In genomic region chr8:30669451-30669850, GRCm38 (mm10) we compare ENCODE assay signal across 25 mouse cellular contexts.
DNase-seq lines count a peak whose midpoint lies in the region; ATAC-seq and TF ChIP-seq lines count a peak whose summit lies in the region.
"Had no signal": no experiment of that assay in that cellular context is flagged by ENCODE, and none has a peak within 500 bp of the region (broad histone marks: within the 10 kb centered on the region; RNA-seq: fewer than 3 reads in every experiment).

No protein-coding gene starts in this region.

- H3K36me3 ChIP-seq in midbrain, embryonic 11.5 days (ENCODE audit: control insufficient read depth, insufficient read depth, low read length) = no peaks in the 10 kb centered on the region
- H3K36me3 ChIP-seq in midbrain, postnatal 0 days (ENCODE audit: insufficient read depth, low read length) = no peaks in the 10 kb centered on the region
- H3K36me3 ChIP-seq in hindbrain, embryonic 13.5 days = no peaks in the 10 kb centered on the region
- H3K36me3 ChIP-seq: embryonic facial prominence, embryonic 12.5 days; embryonic facial prominence, embryonic 15.5 days; G1E; hindbrain, embryonic 12.5 days; intestine, embryonic 15.5 days had no signal

- H3K9ac ChIP-seq in midbrain, embryonic 11.5 days (ENCODE audit: low read length) = no peak overlapping the region
- no peak overlapping the region for H3K9ac ChIP-seq in midbrain, postnatal 0 days (replicated peaks; ENCODE audit: low read length, poor library complexity, severe bottlenecking)
- H3K9ac ChIP-seq in hindbrain, embryonic 13.5 days = no peak overlapping the region
- H3K9ac ChIP-seq: embryonic facial prominence, embryonic 12.5 days; embryonic facial prominence, embryonic 15.5 days; forebrain, postnatal 0 days; hindbrain, embryonic 12.5 days; intestine, embryonic 15.5 days had no signal

- H3K4me3 ChIP-seq in midbrain, embryonic 11.5 days (ENCODE audit: low read depth, low read length) = no peak overlapping the region
- H3K4me3 ChIP-seq in midbrain, postnatal 0 days (ENCODE audit: low read depth, low read length) = no peak overlapping the region
- no peak overlapping the region for H3K4me3 ChIP-seq in hindbrain, embryonic 13.5 days
- H3K4me3 ChIP-seq: embryonic facial prominence, embryonic 12.5 days; embryonic facial prominence, embryonic 15.5 days; hindbrain, embryonic 12.5 days; intestine, embryonic 15.5 days had no signal

- H3K27ac ChIP-seq in midbrain, embryonic 11.5 days (ENCODE audit: low read depth, low read length) = no peak overlapping the region
- H3K27ac ChIP-seq in midbrain, postnatal 0 days (ENCODE audit: low read depth, low read length) = no peak overlapping the region
- no peak overlapping the region for H3K27ac ChIP-seq in hindbrain, embryonic 13.5 days
- H3K27ac ChIP-seq: embryonic facial prominence, embryonic 12.5 days; embryonic facial prominence, embryonic 15.5 days; gastrocnemius, adult 2 months; hindbrain, embryonic 12.5 days; intestine, embryonic 15.5 days had no signal

- WGBS in midbrain, embryonic 11.5 days = 33% methylated on average over 4 of the region's 4 CpGs
- WGBS in midbrain, postnatal 0 days = 40% methylated on average over 4 of the region's 4 CpGs
- 34% methylated on average over 4 of the region's 4 CpGs for WGBS in hindbrain, embryonic 13.5 days

- ATAC-seq in midbrain, embryonic 11.5 days (ENCODE audit: low FRiP score) = no peak
- ATAC-seq in midbrain, postnatal 0 days (ENCODE audit: low FRiP score) = no peak
- ATAC-seq in hindbrain, embryonic 13.5 days (ENCODE audit: low FRiP score) = no peak
- ATAC-seq: activated CD4-positive, CD25-positive, alpha-beta regulatory T cell, adult 4 months; forebrain, embryonic 14.5 days; forebrain, postnatal 0 days; hindbrain, embryonic 16.5 days; intestine, embryonic 15.5 days; Patski had no signal

- H3K27me3 ChIP-seq in midbrain, embryonic 11.5 days (ENCODE audit: control insufficient read depth, insufficient read depth, low read length) = no peaks in the 10 kb centered on the region
- H3K27me3 ChIP-seq in midbrain, postnatal 0 days (ENCODE audit: insufficient read depth, low read length) = no peaks in the 10 kb centered on the region
- H3K27me3 ChIP-seq in hindbrain, embryonic 13.5 days = no peaks in the 10 kb centered on the region
- H3K27me3 ChIP-seq: embryonic facial prominence, embryonic 12.5 days; embryonic facial prominence, embryonic 15.5 days; hindbrain, embryonic 12.5 days; intestine, embryonic 15.5 days; Patski had no signal

- H3K9me3 ChIP-seq in midbrain, embryonic 11.5 days (ENCODE audit: control insufficient read depth, low read length) = no peaks in the 10 kb centered on the region
- H3K9me3 ChIP-seq in midbrain, postnatal 0 days (ENCODE audit: low read length) = no peaks in the 10 kb centered on the region
- H3K9me3 ChIP-seq in hindbrain, embryonic 13.5 days = no peaks in the 10 kb centered on the region
- H3K9me3 ChIP-seq: embryonic facial prominence, embryonic 12.5 days; embryonic facial prominence, embryonic 15.5 days; hindbrain, embryonic 12.5 days; intestine, embryonic 15.5 days had no signal

- H3K4me1 ChIP-seq in midbrain, embryonic 11.5 days (ENCODE audit: control insufficient read depth, insufficient read depth, low read length) = no peaks in the 10 kb centered on the region
- H3K4me1 ChIP-seq in midbrain, postnatal 0 days (ENCODE audit: insufficient read depth, low read length) = peaks cover 4% of the 10 kb centered on the region; the same call in 1 of the 2 replicates
- H3K4me1 ChIP-seq in hindbrain, embryonic 13.5 days (replicated peaks) = no peaks in the 10 kb centered on the region; the same call in 1 of the 2 replicates
- H3K4me1 ChIP-seq: embryonic facial prominence, embryonic 12.5 days; embryonic facial prominence, embryonic 15.5 days; intestine, embryonic 15.5 days had no signal

- DNase-seq in midbrain, embryonic 11.5 days (ENCODE audit: low spot score, missing footprints) = peak; percentile 61
- DNase-seq in midbrain, postnatal 0 days (ENCODE audit: low spot score) = no peak
- DNase-seq in ES-CJ7 (ENCODE audit: low read depth, low spot score) (peak; percentile 48), ZHBTc4 (ENCODE audit: low read depth, low spot score) (peak; percentile 53)
- no peak for DNase-seq in thymus, postnatal 25 days
- DNase-seq: adrenal gland, adult 8-10 months; adrenal gland, postnatal 25 days; B cell, adult 2 months; cerebellum, adult 18-20 months; cerebellum, adult 9-10 months; cerebellum, postnatal 14 days; forebrain, postnatal 0 days; gastrocnemius, adult 2 months; gastrocnemius, postnatal 14 days had no signal

- no peak for TF ChIP-seq CTCF in midbrain, postnatal 0 days (IDR thresholded peaks at IDR 0.05)

- H3K4me2 ChIP-seq in midbrain, embryonic 11.5 days = no peak overlapping the region
- no peak overlapping the region for H3K4me2 ChIP-seq in midbrain, postnatal 0 days (ENCODE audit: low read depth, low read length, poor library complexity, severe bottlenecking)
- H3K4me2 ChIP-seq in hindbrain, embryonic 13.5 days = no peak overlapping the region
- H3K4me2 ChIP-seq: embryonic facial prominence, embryonic 12.5 days; embryonic facial prominence, embryonic 15.5 days; heart, embryonic 11.5 days; hindbrain, embryonic 12.5 days; intestine, embryonic 15.5 days had no signal

Comparison
In these comparisons a context has a peak if more than half of its experiments do, and no peak if none do; other contexts are left out.
1. DNase-seq: peak in midbrain, embryonic 11.5 days (single experiment), ES-CJ7 (single experiment) and ZHBTc4 (single experiment); none in midbrain, postnatal 0 days (single experiment) and thymus, postnatal 25 days (single experiment).